Mouse (Mus musculus): ENCODE results near the gene Cox5a. TPM values are rescaled to one million over a fixed set of nuclear protein-coding genes. Genes with fewer than 3 reads are reported as not detected.

Cox5a gene
- 622 and 641 TPM in 2 replicates for polyA plus RNA-seq (2014; fragmentation: Nextera tagmentation; extraction: Ambion mirVana)

DNA sequence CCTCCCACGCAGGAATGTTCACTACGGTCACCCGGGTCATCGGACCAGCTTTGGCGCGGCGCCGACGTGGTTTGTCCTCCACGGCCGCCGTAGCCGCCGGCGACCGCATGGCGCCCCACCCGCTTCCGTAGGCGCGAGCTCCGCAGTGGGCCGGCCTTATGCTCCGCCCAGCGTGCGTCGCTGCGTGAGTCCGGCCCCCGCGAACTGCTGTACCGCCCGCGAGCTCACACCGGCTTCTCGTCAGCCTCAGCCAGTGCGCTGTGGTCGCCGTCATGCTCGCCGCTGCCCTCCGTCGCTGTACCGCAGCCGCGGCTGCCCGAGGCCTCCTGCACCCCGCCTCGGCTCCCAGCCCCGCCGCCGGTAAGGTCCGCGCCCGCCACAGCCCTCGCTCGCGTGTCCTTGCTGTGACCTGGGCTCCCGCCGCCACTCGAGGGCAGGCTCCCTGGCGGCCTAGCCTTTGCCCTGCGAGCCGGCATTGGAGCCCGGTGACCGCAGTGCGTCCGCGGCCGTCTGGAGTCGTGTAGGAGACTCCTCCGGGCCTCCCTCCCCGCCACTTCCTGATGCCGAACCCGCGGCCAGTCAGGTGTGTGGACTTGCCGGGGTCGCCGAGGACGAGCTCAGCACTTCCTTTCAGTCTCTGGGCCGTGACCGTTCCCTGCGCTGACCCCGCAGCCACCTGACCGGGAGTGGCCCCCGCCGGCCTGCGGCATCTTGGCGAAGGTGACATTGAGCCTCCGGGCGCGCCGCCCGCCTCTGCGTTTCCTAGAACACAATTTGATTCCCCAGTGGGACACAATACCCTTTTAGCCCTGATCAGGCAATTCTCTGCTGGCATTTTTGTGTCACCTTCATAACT, at the start of gene Cox5a:
Gene Cox5a (plus strand): TSS at position 219 of the 856 bp plus-strand sequence.
- peak within 1 kb of the TSS; percentile 87 for H3K4me2 ChIP-seq (ENCODE audit: low read depth, severe bottlenecking)
- peak within 1 kb of the TSS; percentile 96 for H3K4me3 ChIP-seq (ENCODE audit: low read depth, low read length)
- ATAC-seq (ENCODE audit: insufficient number of reproducible peaks, low FRiP score, low TSS enrichment, low read depth) = peak; percentile 92
- H3K9me3 ChIP-seq (ENCODE audit: control insufficient read depth, low read length) = no peaks in the 10 kb centered on the region
- peak within 1 kb of the TSS; percentile 93 for H3K9ac ChIP-seq (ENCODE audit: low read length)
- DNase-seq (ENCODE audit: low spot score) = peak; percentile 91
- H3K4me1 ChIP-seq (ENCODE audit: control insufficient read depth, insufficient read depth, low read length) = peaks cover 7% of the 10 kb centered on the region; the same call in 1 of the 2 replicates
- H3K27ac ChIP-seq (replicated peaks; ENCODE audit: low read depth, low read length) = peak within 1 kb of the TSS; percentile 83
- WGBS = under 1% methylated on average over 90 of the region's 95 CpGs
- no peaks in the 10 kb centered on the region for H3K36me3 ChIP-seq (ENCODE audit: control insufficient read depth, insufficient read depth, low read length)
- H3K27me3 ChIP-seq (ENCODE audit: control insufficient read depth, insufficient read depth, low read length) = no peaks in the 10 kb centered on the region

DNA sequence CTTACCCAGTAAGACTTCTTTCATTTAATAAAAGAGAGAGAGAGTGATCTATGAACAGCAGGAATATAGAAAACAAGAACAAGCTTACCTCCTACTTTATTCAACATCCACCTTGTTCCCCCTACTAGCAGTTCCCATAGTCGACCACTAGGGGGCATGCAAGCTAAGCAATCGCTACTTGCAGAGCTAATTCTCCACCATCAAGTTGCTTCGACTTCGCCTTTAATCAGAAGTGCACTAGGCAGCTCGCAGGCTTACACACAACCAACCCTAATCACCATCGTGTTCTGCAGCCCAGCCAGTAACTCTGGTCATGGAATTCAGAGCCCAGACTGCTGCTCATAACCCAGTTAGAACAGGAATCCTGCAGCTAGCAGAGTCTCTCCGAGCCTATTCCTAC, 35.3 kb upstream of the Cox5a start:
- ATAC-seq (ENCODE audit: insufficient number of reproducible peaks, low FRiP score, low TSS enrichment, low read depth) = no peak
- H3K27me3 ChIP-seq (ENCODE audit: control insufficient read depth, insufficient read depth, low read length) = no peaks in the 10 kb centered on the region
- H3K36me3 ChIP-seq (ENCODE audit: control insufficient read depth, insufficient read depth, low read length) = no peaks in the 10 kb centered on the region
- no peak overlapping the region for H3K27ac ChIP-seq (replicated peaks; ENCODE audit: low read depth, low read length)
- no peaks in the 10 kb centered on the region for H3K4me1 ChIP-seq (ENCODE audit: control insufficient read depth, insufficient read depth, low read length)
- no peak overlapping the region for H3K4me3 ChIP-seq (ENCODE audit: low read depth, low read length)
- 16% methylated on average over 7 of the region's 7 CpGs for WGBS
- H3K9ac ChIP-seq (ENCODE audit: low read length) = no peak overlapping the region
- H3K9me3 ChIP-seq (ENCODE audit: control insufficient read depth, low read length) = no peaks in the 10 kb centered on the region
- H3K4me2 ChIP-seq (ENCODE audit: low read depth, severe bottlenecking) = no peak overlapping the region
- DNase-seq (ENCODE audit: low spot score) = peak; percentile 87

DNA sequence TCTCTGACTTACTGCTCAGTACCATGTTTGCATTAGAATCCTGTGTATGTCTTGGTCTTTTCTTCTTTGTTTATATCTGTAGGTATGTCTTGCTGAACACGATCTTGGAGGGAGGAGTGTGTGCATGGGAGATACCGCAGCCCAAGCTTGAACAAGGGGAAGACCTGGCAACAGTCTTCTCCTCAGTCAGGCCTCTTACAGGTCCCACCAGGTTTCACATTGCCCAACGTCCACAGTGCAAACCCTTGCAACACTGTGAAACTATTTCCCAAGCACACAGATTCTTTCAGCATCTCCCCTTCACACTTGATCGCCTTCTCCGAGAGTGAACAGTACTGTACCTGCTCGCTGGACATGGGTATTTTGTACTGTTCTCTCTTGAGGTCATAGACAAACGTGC, 33.3 kb upstream of the Cox5a start:
- Histone ChIP-seq H3K4me3 (ENCODE audit: low read depth, low read length) (no peak overlapping the region), H3K9me3 (ENCODE audit: control insufficient read depth, low read length) (no peaks in the 10 kb centered on the region), H3K27me3 (ENCODE audit: control insufficient read depth, insufficient read depth, low read length) (no peaks in the 10 kb centered on the region), H3K27ac (replicated peaks; ENCODE audit: low read depth, low read length) (no peak overlapping the region), H3K4me2 (ENCODE audit: low read depth, severe bottlenecking) (no peak overlapping the region), H3K9ac (ENCODE audit: low read length) (no peak overlapping the region), H3K4me1 (ENCODE audit: control insufficient read depth, insufficient read depth, low read length) (no peaks in the 10 kb centered on the region), H3K36me3 (ENCODE audit: control insufficient read depth, insufficient read depth, low read length) (no peaks in the 10 kb centered on the region)
- ATAC-seq (ENCODE audit: insufficient number of reproducible peaks, low FRiP score, low TSS enrichment, low read depth) (no peak), DNase-seq (ENCODE audit: low spot score) (no peak)
- WGBS = 75% methylated on average over 7 of the region's 7 CpGs

DNA sequence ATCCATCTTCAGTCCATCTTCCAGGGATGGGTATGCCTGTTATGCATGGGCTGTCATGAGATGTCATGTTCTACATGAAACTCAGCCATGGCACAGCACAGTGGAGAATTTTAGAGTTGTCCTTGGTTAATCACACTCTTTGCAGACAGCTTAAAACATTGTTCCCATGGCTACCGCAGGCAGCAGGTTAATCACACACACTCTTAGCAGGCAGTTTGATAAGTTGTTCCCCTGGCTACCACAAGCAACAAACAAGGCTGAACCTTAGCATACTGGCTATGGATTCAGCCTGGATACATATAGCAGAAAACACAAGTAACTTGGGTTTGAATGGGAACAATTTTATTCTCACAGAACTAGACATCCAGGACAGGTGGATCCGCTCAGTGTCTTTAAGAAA, 27.5 kb upstream of the Cox5a start:
- no peak for DNase-seq (ENCODE audit: low spot score)
- H3K27ac ChIP-seq (replicated peaks; ENCODE audit: low read depth, low read length) = no peak overlapping the region
- ATAC-seq (ENCODE audit: insufficient number of reproducible peaks, low FRiP score, low TSS enrichment, low read depth) = no peak
- WGBS = 89% methylated on average over 2 of the region's 2 CpGs
- no peak overlapping the region for H3K4me2 ChIP-seq (ENCODE audit: low read depth, severe bottlenecking)
- H3K27me3 ChIP-seq (ENCODE audit: control insufficient read depth, insufficient read depth, low read length) = no peaks in the 10 kb centered on the region
- H3K36me3 ChIP-seq (ENCODE audit: control insufficient read depth, insufficient read depth, low read length) = no peaks in the 10 kb centered on the region
- no peaks in the 10 kb centered on the region for H3K4me1 ChIP-seq (ENCODE audit: control insufficient read depth, insufficient read depth, low read length)
- H3K9me3 ChIP-seq (ENCODE audit: control insufficient read depth, low read length) = no peaks in the 10 kb centered on the region
- no peak overlapping the region for H3K4me3 ChIP-seq (ENCODE audit: low read depth, low read length)
- no peak overlapping the region for H3K9ac ChIP-seq (ENCODE audit: low read length)

DNA sequence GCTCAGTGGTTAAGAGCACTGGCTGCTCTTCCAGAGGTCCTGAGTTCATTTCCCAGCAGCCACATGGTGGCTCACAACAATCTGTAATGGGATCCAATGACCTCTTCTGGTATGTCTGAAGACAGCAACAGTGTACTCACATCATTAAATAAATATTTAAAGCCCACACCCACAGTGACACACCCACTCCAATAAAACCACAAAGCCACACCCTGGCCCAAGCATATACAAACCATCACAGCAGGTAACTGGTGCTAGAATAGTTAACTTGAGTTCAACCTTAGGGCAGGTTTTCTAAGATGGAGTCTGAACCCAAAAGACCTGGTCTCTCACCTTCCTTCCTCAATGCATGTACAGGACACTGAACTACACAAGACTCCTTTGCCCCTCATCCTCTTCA, 26.1 kb upstream of the Cox5a start:
- Histone ChIP-seq H3K4me2 (ENCODE audit: low read depth, severe bottlenecking) (no peak overlapping the region), H3K36me3 (ENCODE audit: control insufficient read depth, insufficient read depth, low read length) (no peaks in the 10 kb centered on the region), H3K4me3 (ENCODE audit: low read depth, low read length) (no peak overlapping the region), H3K27ac (replicated peaks; ENCODE audit: low read depth, low read length) (no peak overlapping the region), H3K9ac (ENCODE audit: low read length) (no peak overlapping the region), H3K9me3 (ENCODE audit: control insufficient read depth, low read length) (no peaks in the 10 kb centered on the region), H3K4me1 (ENCODE audit: control insufficient read depth, insufficient read depth, low read length) (no peaks in the 10 kb centered on the region), H3K27me3 (ENCODE audit: control insufficient read depth, insufficient read depth, low read length) (0 out of 2 replicates have a peak, but pooled peaks cover 5% of the 10 kb centered on the region)
- ATAC-seq (ENCODE audit: insufficient number of reproducible peaks, low FRiP score, low TSS enrichment, low read depth) = no peak
- no peak for DNase-seq (ENCODE audit: low spot score)

DNA sequence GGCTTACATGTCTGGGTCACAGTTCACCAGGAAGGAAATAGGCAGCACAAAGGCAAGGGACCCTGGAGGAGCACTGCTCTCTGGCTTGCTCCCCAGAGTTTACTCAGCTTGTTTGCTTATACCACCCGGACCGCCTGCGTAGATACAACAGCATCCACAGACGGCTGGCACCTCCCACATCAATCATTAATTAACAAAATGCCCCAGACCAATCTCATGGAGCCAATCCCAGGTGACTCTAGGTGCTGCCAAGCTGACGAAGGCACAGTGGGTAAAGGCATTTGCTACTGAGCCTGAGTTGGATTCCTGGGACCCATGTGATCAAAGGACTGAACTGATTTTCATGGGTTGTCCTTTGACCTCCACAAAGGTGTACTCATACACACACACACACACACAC, 23.8 kb upstream of the Cox5a start:
- Histone ChIP-seq H3K36me3 (ENCODE audit: control insufficient read depth, insufficient read depth, low read length) (no peaks in the 10 kb centered on the region), H3K9me3 (ENCODE audit: control insufficient read depth, low read length) (no peaks in the 10 kb centered on the region), H3K4me1 (ENCODE audit: control insufficient read depth, insufficient read depth, low read length) (no peaks in the 10 kb centered on the region), H3K27me3 (ENCODE audit: control insufficient read depth, insufficient read depth, low read length) (peaks cover 27% of the 10 kb centered on the region), H3K4me2 (ENCODE audit: low read depth, severe bottlenecking) (no peak overlapping the region; the same call in 1 of the 2 replicates), H3K4me3 (ENCODE audit: low read depth, low read length) (no peak overlapping the region), H3K9ac (ENCODE audit: low read length) (no peak overlapping the region), H3K27ac (replicated peaks; ENCODE audit: low read depth, low read length) (no peak overlapping the region)
- ATAC-seq (ENCODE audit: insufficient number of reproducible peaks, low FRiP score, low TSS enrichment, low read depth) (no peak), DNase-seq (ENCODE audit: low spot score) (no peak)
- 80% methylated on average over 5 of the region's 5 CpGs for WGBS

DNA sequence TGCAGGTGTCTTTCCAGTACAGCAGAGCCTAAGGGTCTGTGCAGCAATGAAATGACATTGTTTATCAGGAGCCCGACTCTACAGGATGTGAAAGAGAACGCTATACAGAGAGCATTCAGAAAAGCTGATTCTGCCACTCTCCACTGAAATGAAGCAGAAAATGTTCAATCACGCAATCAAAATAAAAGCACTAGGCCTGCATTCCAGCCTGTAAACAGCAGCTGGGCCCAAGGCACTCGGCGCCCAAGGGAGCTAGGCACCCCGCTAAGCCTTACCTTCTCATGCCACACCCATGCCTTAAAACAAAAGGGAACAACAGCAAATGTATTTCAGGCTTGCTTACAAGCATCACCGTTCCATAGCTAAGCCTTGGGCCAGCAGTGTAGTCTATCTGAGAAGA, 22.5 kb upstream of the Cox5a start:
- no peak for ATAC-seq (ENCODE audit: insufficient number of reproducible peaks, low FRiP score, low TSS enrichment, low read depth)
- Histone ChIP-seq H3K36me3 (ENCODE audit: control insufficient read depth, insufficient read depth, low read length) (no peaks in the 10 kb centered on the region), H3K27ac (replicated peaks; ENCODE audit: low read depth, low read length) (no peak overlapping the region), H3K9ac (ENCODE audit: low read length) (no peak overlapping the region), H3K9me3 (ENCODE audit: control insufficient read depth, low read length) (no peaks in the 10 kb centered on the region), H3K4me1 (ENCODE audit: control insufficient read depth, insufficient read depth, low read length) (no peaks in the 10 kb centered on the region), H3K27me3 (ENCODE audit: control insufficient read depth, insufficient read depth, low read length) (peaks cover 40% of the 10 kb centered on the region), H3K4me3 (ENCODE audit: low read depth, low read length) (no peak overlapping the region), H3K4me2 (ENCODE audit: low read depth, severe bottlenecking) (no peak overlapping the region)
- no peak for DNase-seq (ENCODE audit: low spot score)
- 74% methylated on average over 7 of the region's 7 CpGs for WGBS

DNA sequence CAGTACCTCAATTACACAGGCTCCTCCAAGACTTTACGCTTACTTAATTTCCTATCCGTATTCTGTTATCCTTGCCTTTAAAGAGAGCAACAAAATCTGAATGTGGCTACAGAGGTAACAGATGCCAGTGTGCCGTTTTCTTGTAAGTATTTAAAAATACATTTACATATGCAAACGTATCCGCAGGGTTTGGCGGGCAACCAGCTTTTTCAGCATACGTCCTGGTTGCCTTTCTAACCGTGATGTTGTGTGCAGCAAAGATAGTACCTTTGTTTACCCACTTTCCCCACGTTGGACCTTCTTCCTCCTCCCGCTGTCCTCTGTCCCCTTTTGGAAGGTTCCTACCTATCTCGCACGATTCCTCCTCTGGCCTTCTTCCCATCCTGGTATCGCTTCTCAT, 19.6 kb upstream of the Cox5a start:
- H3K4me1 ChIP-seq (ENCODE audit: control insufficient read depth, insufficient read depth, low read length) = 0 out of 2 replicates have a peak, but pooled peaks cover 2% of the 10 kb centered on the region
- no peaks in the 10 kb centered on the region for H3K36me3 ChIP-seq (ENCODE audit: control insufficient read depth, insufficient read depth, low read length)
- no peak overlapping the region for H3K9ac ChIP-seq (ENCODE audit: low read length)
- no peak overlapping the region for H3K27ac ChIP-seq (replicated peaks; ENCODE audit: low read depth, low read length)
- H3K27me3 ChIP-seq (ENCODE audit: control insufficient read depth, insufficient read depth, low read length) = peaks cover 69% of the 10 kb centered on the region
- no peak for DNase-seq (ENCODE audit: low spot score)
- no peak overlapping the region for H3K4me2 ChIP-seq (ENCODE audit: low read depth, severe bottlenecking)
- 10% methylated on average over 13 of the region's 13 CpGs for WGBS
- H3K4me3 ChIP-seq (ENCODE audit: low read depth, low read length) = no peak overlapping the region
- no peaks in the 10 kb centered on the region for H3K9me3 ChIP-seq (ENCODE audit: control insufficient read depth, low read length)
- ATAC-seq (ENCODE audit: insufficient number of reproducible peaks, low FRiP score, low TSS enrichment, low read depth) = no peak

All from limb, embryonic 11.5 days (tissue).